Mouse (Mus musculus) G1E-ER4 (cell line): Measurements from ENCODE around the gene Otog. TPM values are rescaled to one million over a fixed set of nuclear protein-coding genes. Genes with fewer than 3 reads are reported as not detected.

Experiments used
- GATA1 ChIP-seq: IDR thresholded peaks from one replicate; pipeline ENCODE4 v1.8.0; 2012; ENCODE audit warnings: low read length, inconsistent platforms
- polyA plus RNA-seq: library from polyadenylated mRNA; stranded (reverse); fragments of >175 nt; gene quantifications from 2 replicates; pipeline ENCODE4 v1.2.3, GENCODE M21; 2012

Gene Otog
- polyA plus RNA-seq, 1 experiment = not detected

GRCm38 (mm10) chr7:46246876-46247275, 6.1 kb downstream of the Otog start:
- TF ChIP-seq GATA1 = no peak

- TF ChIP-seq GATA1 = no peak
Observed at GRCm38 (mm10) chr7:46247606-46248005, 6.8 kb downstream of the Otog start.

- no peak for TF ChIP-seq GATA1
Observed at GRCm38 (mm10) chr7:46251841-46252240, 11.1 kb downstream of the Otog start.

GRCm38 (mm10) chr7:46276156-46276555, 35.4 kb downstream of the Otog start:
- no peak for TF ChIP-seq GATA1

GRCm38 (mm10) chr7:46279946-46280345, 39.2 kb downstream of the Otog start:
- no peak for TF ChIP-seq GATA1

- TF ChIP-seq GATA1 = no peak
Observed at GRCm38 (mm10) chr7:46280896-46281295, 40.1 kb downstream of the Otog start.

GRCm38 (mm10) chr7:46282276-46282675, 41.5 kb downstream of the Otog start:
- no peak for TF ChIP-seq GATA1

- TF ChIP-seq GATA1 = no peak
Observed at GRCm38 (mm10) chr7:46283681-46284080, 42.9 kb downstream of the Otog start.

GRCm38 (mm10) chr7:46285161-46285839, 44.5 kb downstream of the Otog start:
- no peak for TF ChIP-seq GATA1

- no peak for TF ChIP-seq GATA1
Observed at GRCm38 (mm10) chr7:46286391-46286790, 45.6 kb downstream of the Otog start.

GRCm38 (mm10) chr7:46287051-46287450, 46.3 kb downstream of the Otog start:
- no peak for TF ChIP-seq GATA1

GRCm38 (mm10) chr7:46296330-46296729, 55.5 kb downstream of the Otog start:
- no peak for TF ChIP-seq GATA1

- no peak for TF ChIP-seq GATA1
Observed at GRCm38 (mm10) chr7:46301031-46301632, 60.3 kb downstream of the Otog start.

GRCm38 (mm10) chr7:46313486-46313885, 72.7 kb downstream of the Otog start:
- TF ChIP-seq GATA1 = no peak

GRCm38 (mm10) chr7:46314220-46315009, 73.6 kb downstream of the Otog start:
- TF ChIP-seq GATA1 = no peak

GRCm38 (mm10) chr7:46315692-46316091, 74.9 kb downstream of the Otog start:
- TF ChIP-seq GATA1 = no peak
